Mouse (Mus musculus) megakaryocyte, embryonic 14.5 days (primary cell): ENCODE results near the gene Erg. TPM values are rescaled to one million over a fixed set of nuclear protein-coding genes. Genes with fewer than 3 reads are reported as not detected.

Experiments
- H3K27me3 ChIP-seq: replicated peaks from 2 replicates; pipeline ENCODE3; 2012; ENCODE audit warnings: inconsistent platforms
- H3K36me3 ChIP-seq: replicated peaks from 2 replicates; pipeline ENCODE3; 2012; ENCODE audit warnings: low read length, inconsistent platforms, mixed read lengths
- H3K4me1 ChIP-seq: 2 replicates; pipeline ENCODE4 v1.6.1; 2012; ENCODE audit warnings: inconsistent platforms
- H3K4me3 ChIP-seq: replicated peaks from 2 replicates; pipeline ENCODE3; 2012; ENCODE audit warnings: moderate library complexity, mild to moderate bottlenecking, inconsistent platforms
- H3K9me3 ChIP-seq: 2 replicates; pipeline ENCODE4 v1.6.1; 2012; ENCODE audit warnings: inconsistent platforms
- FLI1 ChIP-seq: IDR thresholded peaks from 2 replicates; pipeline ENCODE4 v1.6.1; 2012; ENCODE audit warnings: low read length, inconsistent platforms, mixed read lengths
- GATA1 ChIP-seq: IDR thresholded peaks from 3 replicates; pipeline ENCODE4 v1.6.1; 2012; ENCODE audit warnings: mixed read lengths, low read length, inconsistent platforms, borderline replicate concordance
- polyA plus RNA-seq: library from polyadenylated mRNA; stranded (reverse); fragments of >175 nt; gene quantifications from 2 replicates; pipeline ENCODE4 v1.2.3, GENCODE M21; 2012; ENCODE audit warnings: low replicate concordance; ENCODE audit not compliant: insufficient read depth

The Erg gene
- polyA plus RNA-seq, 1 experiment: 3.9 TPM

DNA sequence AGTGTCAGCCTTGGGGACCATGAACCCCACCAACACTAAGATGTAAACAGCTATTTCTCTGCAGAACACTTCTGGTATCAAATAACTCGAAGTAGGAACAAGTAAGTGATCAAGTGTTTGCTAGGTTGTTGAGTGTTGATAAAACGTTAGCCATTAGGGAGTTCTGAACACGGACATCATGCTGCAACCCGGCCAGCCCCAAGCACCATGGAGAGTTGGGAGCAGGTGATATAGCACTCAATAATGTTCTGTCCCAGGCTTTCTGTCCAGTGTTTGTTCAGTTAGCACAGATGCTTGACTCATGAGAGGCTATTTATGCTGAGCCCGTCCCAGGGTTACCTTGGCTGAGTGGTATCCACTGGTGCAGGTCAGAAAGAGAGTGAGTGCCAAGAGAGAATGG lies 254.2 kb downstream of the Erg start:
- Histone ChIP-seq H3K4me3 (no peak overlapping the region), H3K4me1 (peaks cover 16% of the 10 kb centered on the region), H3K27me3 (peaks cover 9% of the 10 kb centered on the region), H3K36me3 (no peaks in the 10 kb centered on the region), H3K9me3 (no peaks in the 10 kb centered on the region)
- TF ChIP-seq FLI1: no peak
- TF ChIP-seq GATA1: no peak

DNA sequence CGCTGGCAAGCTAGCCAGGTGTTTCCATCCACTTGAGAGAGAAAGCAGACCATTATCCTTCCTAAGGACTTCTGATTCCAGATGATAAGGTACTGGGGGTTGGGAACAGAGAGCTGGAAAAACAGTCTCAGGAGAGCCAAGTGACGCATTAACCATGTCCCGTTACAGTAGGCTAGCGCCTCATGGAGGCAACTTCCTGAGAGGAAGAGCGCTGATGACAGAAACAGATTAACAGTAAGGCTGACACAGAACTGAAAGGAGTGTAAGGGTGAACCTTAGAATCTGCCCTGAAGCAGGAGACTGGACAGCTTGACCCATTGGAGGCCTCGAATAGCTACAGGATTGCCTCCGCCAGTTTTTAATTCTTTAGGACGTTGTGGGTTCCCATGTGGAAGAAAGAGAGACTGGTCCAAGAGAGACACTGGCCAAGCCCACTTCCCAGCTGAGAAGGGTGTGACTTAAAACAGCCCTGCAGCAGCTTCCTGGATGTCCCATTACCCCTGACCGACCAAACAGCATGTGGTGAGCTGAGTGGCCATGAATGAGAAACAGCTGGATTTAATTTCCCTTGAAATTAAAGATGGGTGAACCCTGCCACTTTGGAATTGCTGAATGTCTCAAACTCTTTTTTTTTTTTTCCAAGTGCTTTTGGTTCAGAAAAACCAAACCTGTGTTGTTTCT lies 264.3 kb downstream of the Erg start:
- peaks cover 16% of the 10 kb centered on the region for H3K4me1 ChIP-seq
- TF ChIP-seq FLI1 (no peak), GATA1 (no peak)
- H3K9me3 ChIP-seq: no peaks in the 10 kb centered on the region
- H3K4me3 ChIP-seq: no peak overlapping the region
- peaks cover 3% of the 10 kb centered on the region for H3K27me3 ChIP-seq
- no peaks in the 10 kb centered on the region for H3K36me3 ChIP-seq

Other genes with a start within 250 kb of the Erg start
- gene Ets2, start 115.5 kb upstream of the Erg start, polyA plus RNA-seq: 0.97 and 5.2 TPM in 2 replicates